Mouse (Mus musculus) bone marrow macrophage, adult 2 months (primary cell): Measurements from ENCODE around the gene Sema4c.

Experiments used
- CTCF ChIP-seq: IDR thresholded peaks from 2 replicates; pipeline ENCODE4 v1.5.1; 2012; ENCODE audit warnings: low read depth, mild to moderate bottlenecking, low read length, moderate library complexity
- POLR2A ChIP-seq: IDR thresholded peaks from 2 replicates; pipeline ENCODE4 v1.6.1; 2012; ENCODE audit warnings: mild to moderate bottlenecking, low read depth, low read length, borderline replicate concordance

DNA sequence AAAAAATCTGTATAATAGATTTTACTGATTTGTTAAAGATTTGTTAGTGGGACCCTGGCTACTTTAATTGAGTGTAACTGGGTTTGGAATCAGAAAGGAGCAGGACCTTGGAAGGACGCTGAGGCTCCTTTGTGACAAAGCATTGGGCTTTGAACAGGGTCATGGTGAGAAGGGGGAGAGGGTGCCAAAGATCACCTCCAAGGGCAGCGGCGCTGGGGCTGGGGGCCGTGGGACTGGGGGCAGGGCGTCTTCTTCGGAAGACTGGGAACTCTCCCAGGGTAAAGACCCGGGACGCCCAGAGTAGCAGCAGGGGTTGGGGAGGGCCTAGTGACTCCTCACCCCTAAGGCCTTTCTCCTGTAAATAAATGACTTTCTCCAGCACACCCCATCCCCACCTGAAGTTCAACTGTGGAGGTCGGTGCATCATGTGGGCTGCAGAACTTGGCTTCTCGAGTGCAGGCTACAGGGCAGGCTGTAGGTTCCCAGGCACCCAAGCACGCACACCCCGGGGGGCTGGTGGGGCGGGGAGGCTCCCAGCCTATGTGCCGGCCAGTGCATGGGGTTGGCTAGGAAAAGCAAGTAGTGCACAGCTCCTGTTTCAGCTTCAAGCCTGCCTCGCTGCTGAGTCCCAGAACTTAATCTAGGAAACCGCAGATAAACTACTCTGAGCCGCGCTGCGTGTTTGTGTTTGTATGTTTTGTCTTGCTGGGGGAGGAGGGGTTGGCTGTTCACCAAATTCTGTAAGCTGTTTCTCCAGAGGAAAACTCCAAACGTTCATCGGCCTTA, 9.9 kb upstream of the Sema4c start:
- TF ChIP-seq CTCF (no peak), POLR2A (no peak)
